Mouse (Mus musculus) left cerebral cortex, adult 11 months (tissue): ENCODE data around the gene Cnih1.
A peak's percentile ranks its signal among the peaks of the same experiment; 100 is the strongest.
"Not testable (repeated sequence)": the region's sequence is repeated elsewhere in the genome, so short reads cannot be mapped to it uniquely, and the experiment has no call there.

Experiments
- DNase-seq: peaks from one replicate; pipeline ENCODE4 v3.0.0; 2022; ENCODE audit warnings: low spot score

Gene Cnih1

DNA sequence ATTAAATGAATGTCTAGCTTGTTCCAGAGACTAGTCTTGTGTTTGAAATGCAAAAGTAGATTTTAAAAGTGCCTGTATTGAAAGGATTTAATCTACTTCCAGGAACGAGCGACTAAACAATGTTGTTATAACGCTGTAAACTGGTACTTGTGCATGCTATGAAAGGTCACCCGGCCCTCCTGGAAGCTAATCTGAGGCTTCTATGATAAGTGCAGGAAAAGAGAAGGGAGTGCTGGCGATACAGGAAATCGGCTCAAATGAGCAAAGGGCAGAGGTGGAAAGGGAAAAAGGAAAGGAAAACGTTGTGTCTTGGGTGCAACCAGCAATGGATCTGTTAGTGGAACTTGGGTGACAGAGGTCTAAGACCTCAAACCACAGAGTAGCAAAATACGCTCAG, 292 bp upstream of the Cnih1 start:
- DNase-seq: no peak

DNA sequence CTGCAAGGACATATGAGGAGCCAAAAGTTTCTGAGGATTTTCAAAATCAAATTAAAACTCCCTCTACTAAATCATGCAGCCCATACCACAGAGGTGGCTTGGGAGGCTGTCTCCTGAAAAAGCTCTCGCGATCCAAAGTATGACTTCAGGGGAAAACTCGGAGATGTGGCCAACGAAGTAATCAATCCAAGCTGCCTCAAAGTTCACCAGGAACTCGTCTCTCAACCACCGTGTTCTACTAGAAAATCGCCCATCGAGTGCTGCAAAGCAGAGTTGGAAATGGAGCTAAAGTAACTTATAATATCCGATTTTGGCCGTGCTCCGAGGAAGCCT, 791 bp downstream of the Cnih1 start:
- no peak for DNase-seq

DNA sequence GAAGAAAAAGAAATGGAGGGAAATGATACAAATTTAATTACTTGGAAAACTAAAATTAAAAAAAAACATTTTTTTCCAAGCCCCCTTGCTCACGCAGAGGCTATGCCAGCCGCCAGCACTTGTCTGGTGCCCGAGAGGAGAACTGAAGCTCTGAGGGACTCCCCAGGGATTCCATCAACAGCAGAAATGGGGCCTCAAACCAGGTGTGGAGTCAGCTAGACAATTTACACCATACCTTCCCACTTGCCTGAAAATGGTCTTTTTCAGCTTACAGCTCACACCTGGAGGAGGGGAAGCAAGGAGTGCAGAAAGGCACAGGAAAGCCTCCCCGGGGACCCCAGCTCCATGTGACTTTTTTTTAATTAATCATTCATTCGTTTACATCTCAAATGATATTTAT, 3.0 kb downstream of the Cnih1 start:
- no peak for DNase-seq

DNA sequence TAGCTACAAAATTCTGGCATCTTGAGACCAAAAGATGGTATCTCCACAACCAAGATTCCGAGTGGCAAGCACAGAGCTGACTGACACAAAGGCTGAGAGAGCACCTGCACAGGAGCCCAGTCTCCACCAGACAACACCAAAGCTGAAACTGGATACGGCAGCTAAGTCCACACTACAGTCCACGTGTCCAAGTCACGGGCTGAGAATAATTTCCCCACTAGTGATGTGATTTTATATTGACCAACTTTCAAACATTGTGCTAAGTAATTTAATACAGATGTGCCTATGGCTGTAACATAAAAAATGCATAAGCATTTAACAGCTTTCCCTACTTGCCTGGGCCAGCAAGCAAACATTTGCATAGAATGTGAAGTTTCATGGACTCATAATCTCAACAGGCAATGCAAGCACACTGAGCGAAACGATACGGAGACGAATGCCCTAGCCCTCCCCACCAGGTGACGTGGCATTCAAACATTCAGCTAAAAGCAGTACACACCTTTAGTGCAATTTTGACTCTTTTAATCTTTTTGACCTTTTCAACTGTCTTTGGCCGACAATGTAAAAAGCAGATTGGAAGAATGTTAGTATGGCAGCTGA, 4.8 kb downstream of the Cnih1 start:
- DNase-seq: no peak

DNA sequence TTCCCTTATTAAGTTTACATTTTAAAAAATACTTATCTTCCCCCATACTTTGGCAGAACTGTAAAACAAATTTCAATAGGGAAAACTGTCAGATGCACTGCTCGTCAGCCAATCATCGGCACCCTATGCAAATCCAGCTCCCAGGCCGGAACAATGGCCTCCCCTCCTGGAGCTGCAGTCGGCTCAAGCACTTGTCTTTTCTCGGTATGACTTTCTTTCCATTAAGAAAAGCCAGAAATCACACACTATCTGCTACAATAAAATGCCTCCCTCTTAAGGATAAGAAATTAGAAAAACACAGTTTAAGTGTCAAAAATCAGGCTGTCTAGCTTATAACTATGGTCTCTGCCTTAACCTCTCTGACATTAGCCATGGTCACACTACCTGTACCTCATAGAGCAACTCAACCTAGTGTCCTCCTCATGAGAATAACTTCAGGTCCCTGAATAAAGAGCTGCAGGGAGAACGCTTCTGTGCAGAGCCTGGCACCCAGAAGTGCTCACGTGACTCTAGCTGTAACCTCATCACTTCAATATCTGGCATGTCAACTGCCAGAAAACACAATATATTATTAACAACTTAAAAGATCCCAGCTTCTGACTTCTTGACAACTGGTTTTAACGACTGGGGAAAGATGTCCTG, 5.9 kb downstream of the Cnih1 start:
- DNase-seq: no peak

DNA sequence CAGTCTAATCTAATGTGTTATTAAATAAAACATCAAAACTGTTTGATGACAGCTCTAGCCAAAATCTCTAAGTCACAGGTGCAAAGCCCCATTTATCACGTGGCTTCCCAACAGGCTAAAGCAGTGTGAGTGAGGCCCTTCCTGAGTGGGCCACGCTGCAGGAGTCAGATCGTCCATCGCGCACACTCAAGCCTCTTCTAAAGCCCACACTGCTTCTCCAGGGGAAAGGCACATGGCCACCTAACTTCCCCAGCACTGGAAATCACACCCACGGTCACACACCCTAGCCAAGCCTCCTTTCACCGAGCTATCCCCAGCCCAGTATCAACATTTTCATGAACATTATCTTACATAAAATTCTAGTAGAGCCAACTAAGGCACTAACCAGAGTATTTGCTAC, 7.1 kb downstream of the Cnih1 start:
- DNase-seq: no peak

DNA sequence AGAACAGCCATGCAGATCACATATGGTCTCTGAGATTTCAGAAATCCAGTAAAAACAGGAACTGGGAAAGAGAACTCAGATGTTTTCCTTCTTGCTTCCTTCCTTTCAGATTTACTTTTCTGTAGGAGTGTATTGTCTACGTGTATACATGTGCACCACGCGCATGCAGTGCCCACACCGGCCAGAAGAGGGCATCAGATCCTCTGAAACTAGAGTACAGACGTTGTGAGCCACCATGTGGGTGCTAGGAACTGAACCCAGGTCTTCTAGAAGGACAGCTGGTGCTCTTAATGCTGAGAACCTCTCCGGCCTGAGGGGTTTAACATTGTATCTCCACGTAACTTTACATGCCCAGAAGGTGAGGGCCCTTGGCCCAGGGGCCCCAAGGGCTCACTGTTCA, 9.0 kb downstream of the Cnih1 start:
- no peak for DNase-seq

DNA sequence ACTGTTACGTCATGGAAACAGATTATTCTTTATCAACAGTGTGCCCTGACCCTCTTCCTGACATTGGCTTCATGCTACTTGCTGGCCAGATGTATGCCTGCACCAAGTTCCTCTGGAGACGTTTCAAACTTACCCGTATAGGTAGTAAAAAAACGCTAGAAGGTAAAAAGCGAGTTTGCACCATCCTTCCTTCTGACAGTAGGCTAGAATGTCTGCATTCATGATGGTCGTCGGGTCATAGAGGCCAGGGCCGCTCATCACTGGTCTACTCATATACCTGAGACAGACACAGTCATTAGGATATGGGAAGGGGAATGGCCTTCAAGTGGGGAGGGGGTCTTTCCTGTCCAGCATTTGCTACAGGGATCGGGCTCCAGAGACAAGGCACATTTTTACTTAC, 9.5 kb downstream of the Cnih1 start:
- no peak for DNase-seq

DNA sequence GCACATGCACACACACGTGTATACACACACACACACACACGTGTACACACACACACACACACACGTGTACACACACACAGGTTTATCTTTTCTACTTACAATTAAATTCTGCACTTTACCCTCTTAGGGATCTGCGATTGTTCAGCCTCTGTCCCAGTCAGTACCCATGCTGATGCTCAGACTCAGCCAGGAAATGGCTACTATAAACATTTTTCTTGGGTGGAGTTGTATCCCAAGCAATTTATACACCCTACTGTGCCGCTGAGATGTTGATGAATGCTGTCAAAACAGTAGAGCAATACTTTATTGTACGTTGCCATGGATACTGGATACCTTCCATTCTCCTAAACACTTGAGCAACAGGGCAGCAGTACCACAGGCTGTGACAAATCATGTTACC, 18.2 kb downstream of the Cnih1 start:
- DNase-seq: no peak

DNA sequence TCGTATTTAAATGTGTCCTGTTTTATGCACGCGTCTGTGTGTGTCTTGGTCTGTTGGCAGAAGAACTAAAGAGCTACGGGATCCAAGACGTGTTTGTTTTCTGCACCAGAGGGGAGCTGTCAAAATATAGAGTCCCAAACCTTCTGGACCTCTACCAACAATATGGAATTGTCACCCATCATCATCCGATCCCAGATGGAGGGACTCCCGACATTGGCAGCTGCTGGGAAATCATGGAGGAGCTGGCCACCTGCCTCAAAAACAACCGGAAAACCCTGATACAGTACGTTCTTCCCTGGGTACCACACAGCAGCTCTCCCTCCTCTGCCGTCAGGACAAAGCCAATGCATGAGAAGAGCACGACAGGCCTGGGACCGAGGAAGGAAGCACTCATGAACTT, 21.1 kb downstream of the Cnih1 start:
- DNase-seq: no peak

DNA sequence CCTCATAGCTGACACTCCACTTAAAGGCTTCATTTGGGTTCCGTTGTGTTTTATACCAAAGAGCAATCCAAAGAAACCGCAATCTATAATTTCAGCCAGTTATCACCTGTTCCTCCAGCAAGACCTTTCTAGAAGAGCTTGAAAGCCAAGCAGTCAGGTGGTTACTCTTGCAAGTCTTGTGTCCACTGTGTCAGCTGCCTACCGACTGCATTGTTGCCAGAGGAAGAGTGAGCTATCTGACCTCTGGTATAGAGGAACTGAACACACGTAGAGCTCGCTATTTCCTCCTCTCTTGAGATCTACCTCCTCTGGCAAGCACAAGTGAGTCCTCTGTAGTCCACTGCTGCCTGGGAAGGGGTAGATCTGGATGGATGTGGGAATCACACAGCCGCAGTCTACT, 27.0 kb downstream of the Cnih1 start:
- no peak for DNase-seq

DNA sequence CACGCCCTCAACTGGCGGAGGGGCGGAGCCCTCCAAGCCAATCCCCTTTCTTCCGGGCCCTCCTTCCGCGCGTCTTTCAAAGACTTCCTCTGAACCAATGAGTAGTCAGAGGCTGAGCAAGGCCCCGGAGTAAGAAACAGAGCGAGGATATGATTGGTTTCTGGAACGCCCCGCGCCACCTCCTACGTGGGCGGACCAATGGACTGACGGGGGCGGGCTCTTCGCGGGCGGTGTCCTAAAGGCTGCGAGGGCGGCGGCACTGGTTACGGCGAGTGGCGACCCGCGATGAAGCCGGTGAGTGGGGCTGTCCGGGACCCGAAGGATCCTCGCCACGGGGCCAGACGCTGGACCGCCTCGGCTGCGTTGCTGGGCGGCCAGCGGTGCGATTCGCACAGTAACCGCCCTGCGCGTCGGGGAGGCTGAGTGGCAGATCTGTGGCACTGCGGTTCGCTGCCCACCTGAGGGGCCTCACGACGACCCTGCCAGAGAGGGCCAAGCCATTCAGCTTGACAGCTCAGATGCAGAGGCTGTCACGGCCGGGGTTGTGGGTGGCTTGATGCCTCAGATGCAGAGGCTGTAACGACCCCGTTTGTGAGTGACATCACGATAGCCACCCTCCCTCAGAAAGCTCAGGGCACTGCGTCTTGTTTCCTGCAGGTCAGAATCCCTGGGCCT, 27.7 kb downstream of the Cnih1 start, which contains the start of gene Cdkn3:
Gene Cdkn3, plus strand, starts transcription at position 187 of the 675 bp plus-strand sequence.
- peak; percentile 89 for DNase-seq

DNA sequence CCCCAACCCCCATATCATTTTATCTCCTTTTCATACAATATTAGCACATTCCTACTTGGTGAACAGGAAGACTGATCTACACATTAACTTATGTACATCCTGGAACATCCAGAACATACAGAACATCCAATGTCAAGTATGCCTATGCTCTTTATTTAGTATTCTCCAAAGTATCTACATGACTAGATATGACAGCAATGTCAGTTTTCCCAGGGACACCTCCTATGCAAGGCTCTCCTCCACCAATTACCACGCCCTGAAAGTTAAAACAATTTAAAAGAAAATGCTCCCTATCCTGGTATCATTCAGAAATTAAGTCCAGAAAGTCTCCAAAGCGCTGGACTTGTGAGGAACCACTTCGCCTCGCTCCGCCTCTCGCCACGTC, 28.2 kb downstream of the Cnih1 start:
- DNase-seq: no peak

DNA sequence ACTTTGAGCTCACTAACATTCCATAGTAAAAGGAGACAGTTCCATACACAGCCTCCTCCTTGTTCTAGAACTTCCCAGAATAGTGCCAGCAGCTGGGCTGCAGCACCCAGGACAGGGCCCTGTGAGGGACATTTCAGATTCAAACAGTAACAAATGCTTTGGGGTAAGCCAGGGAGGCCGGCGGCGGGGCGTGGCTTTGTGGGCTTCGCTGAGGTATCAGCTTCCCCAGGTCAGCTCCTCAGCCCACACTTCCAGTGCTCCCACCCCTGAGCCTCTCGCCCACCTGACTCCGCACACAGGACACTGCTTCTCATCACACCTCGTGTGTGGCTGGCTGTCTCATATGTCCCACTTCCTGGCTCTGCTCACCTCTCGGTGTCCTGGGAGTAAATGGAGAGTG, 30.5 kb downstream of the Cnih1 start:
- no peak for DNase-seq

DNA sequence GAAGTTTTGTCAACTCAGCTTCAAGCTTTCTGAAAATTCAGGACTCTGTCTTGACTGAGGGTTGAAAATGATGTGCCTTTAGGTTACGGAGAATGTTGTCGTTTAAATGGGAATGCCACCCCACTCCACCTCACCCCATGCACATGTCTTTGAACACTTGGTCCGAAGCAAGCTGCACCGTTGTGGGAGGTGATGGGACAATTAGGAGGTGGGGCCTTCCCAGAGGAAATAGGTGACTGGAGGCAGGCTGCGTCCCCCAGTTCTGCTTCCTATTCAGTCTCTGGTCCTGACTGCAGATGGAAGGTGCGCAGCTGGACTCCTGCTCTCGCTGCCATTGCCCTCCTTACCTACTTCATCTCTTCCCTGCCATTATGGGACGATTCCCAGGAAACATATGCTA, 32.4 kb downstream of the Cnih1 start:
- DNase-seq: no peak

DNA sequence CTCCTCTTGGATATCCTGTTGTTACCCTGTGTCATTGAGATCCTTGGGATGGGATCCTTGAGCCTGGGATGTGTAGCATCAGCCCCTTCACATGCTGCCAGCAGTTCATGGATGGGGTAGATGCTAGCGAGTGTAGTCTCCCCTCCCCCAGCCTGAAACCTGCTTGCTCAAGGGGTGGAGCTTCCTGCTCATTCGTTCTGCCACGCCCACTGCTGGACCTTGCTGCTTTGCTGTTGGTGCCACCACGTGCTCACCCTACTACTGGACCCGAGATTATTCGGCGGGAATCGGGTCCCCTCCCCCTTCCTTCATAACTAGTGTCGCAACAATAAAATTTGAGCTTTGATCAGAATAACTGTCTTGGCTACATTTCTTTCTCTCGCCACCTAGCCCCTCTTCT, 33.8 kb downstream of the Cnih1 start:
- DNase-seq: not testable (repeated sequence)

DNA sequence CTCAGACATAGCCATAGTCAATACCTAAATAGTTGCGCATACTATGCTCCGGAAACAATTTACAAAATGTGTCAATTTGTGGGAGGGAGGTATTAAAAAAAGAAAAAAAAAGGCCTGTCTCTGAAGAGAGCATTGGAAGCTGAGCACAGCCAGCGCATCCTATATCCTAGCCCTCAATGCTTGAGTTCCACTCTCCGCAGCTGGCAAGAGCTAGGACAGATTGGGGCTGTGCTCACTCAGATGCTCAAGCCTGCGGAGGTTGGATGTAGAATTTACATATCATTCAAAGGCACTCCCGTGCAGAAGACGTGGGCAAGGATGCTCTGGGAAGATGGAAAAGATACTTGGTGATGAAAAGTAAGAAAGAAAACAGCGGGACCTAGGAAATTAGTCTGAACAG, 42.8 kb downstream of the Cnih1 start:
- no peak for DNase-seq

DNA sequence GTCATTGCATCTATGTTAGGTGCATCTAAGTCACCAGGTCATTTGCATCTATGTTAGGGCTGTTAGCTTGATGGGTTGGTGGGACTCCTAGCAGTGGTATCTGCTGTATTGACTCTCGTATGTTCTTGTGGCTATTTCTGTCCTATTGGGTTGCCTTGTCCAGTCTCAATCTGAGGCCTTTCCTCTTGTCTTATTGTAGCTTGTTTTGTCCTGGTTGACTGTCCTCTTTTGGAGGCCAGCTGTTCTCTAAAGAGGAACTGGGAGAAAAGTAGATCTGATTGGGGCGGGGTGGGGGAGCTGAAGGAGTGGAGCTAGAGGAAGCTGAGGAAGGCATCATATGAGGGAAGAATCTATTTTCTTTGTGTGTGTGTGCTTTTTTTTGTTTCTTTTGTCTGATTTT, 45.5 kb downstream of the Cnih1 start:
- no peak for DNase-seq

DNA sequence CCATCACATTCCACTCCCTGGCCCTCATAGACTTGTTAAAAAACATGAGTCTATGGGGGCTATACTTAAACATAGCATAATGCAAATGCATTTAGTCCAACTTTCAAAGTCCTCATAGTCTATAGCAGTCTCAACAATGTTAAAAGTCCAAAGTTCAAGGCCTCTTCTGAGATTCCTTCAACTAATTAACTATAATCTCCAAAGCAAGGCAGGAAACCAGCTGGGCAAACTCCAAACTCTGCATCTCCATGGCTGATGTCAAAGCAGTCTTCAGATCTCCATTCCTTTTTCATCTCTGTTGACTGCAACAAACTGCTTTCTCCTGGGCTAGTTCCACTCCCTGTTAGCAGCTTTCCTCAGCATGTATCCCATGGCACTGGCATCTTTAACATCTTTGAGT, 50.9 kb downstream of the Cnih1 start:
- DNase-seq: not testable (repeated sequence)

DNA sequence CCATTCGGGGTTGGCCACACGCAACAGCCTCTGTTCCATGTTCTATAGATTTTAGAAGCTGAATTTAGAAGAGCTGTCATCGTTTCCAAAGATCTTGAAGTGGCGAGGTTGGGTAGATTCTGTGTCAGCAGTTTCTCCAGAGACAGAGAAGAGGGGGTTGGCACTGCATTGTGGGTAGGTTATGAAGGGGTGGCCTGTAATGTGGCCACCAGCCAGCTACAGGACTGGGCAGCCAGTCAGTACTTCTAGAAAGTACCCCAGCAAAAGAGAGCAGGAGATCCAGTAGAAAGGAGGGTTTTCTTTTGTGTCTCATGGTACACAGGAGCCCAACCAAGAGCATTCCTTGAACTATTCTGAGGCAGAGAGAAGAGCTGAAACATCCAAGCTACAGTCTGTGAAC, 51.8 kb downstream of the Cnih1 start:
- no peak for DNase-seq

DNA sequence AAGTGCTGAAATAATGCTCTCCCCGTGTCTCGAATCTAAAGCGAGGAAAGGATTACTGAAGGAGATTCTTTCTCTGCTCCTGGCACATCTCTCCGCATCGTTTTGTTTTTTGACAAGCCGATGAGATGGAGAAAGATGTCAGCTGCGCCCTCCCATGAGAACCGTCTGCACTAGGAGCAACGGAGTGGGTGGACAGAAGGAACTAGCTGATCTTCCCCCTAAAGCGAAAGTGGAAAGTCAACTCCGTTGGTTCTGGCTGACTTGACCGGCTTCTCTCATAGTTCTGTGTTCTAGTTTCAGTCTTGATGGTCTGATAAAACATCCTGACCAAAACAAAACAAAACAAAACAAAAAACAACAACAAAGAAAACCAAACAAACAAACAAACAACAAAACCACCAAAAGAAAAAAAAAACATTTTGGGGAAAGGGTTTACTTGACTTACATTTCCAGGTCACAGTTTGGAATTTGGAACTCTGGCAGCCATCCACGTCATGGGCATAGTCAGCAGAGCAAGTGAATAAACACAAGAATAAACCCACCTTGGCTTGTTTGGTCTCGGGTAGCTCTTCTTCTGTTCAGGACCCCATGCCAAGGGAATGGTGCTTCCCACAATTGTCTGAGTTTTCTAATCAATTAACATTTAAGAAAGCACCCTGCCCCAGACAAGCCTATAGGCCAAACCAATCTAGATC, 53.3 kb downstream of the Cnih1 start:
- DNase-seq: no peak

DNA sequence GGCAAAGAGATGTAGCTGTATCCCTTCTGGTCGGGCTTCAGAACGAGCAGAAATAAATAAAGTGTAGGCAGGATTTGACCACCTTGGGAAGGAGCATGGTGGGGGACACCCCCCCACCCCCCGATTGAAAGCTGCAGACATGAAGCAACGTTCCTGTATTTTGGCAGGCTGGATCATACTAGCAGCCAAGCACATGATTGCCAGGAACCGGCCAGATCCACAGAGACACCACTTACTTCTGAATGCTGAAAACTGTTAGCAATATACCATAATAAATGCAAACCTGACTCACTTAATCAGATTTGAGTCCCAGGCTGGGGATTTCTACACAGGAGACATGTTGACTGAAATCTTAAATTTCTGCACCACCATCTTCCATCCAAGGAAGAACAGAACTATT, 53.9 kb downstream of the Cnih1 start:
- DNase-seq: no peak

DNA sequence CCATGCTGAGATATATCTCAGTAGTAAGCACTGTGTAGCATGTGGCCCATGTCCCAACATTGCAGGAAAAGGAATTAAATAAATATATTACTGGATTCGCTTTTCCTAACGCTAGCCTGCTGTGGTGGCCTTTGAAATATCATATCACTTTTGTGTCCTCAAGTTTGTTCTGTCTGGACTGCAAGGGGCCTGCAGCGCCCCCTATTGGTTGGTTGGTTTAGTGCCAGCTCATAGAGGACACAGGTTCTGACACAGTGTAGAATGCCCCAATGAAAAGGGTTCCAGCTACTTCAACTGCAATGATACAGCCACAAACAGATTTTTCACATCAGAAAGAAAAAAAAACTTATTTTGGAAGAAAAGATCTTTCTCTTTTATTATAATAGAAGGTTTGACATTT, 62.5 kb downstream of the Cnih1 start:
- DNase-seq: no peak
